Mouse (Mus musculus) heart, embryonic 14.5 days (tissue): ENCODE data around the gene Htr2b. TPM values are rescaled to one million over a fixed set of nuclear protein-coding genes. Genes with fewer than 3 reads are reported as not detected.
A peak's percentile ranks its signal among the peaks of the same experiment; 100 is the strongest.

Experiments used
- ATAC-seq: fragments of 200-750 bp; cut with Nextera tagmentation; 2 replicates; pipeline ENCODE4 v1.8.0; 2017; ENCODE audit warnings: low read depth, moderate TSS enrichment; ENCODE audit not compliant: insufficient number of reproducible peaks, insufficient read depth, low FRiP score
- H3K27ac ChIP-seq, 2 experiments: fragments of 200-500 bp in 1 of 2; fragments of 300-500 bp in 1 of 2; sonication (generic) in 1 of 2; replicated peaks in 1 of 2; 2 replicates each; pipeline ENCODE4 v1.5.1; 2012 to 2014; ENCODE audit warnings: low read depth in 2 of 2, low read length in 2 of 2, control low read depth in 1 of 2, mild to moderate bottlenecking in 1 of 2, mixed read lengths in 1 of 2; ENCODE audit not compliant: control insufficient read depth in 1 of 2, insufficient read depth in 1 of 2
- H3K27me3 ChIP-seq: fragments of 300-500 bp; sonication (generic); 2 replicates; pipeline ENCODE4 v1.6.1; 2014; ENCODE audit warnings: mild to moderate bottlenecking, low read length, control low read depth; ENCODE audit not compliant: control insufficient read depth, insufficient read depth
- H3K36me3 ChIP-seq: fragments of 300-500 bp; sonication (generic); 2 replicates; pipeline ENCODE4 v1.6.1; 2014; ENCODE audit warnings: mild to moderate bottlenecking, control low read depth, low read length, mixed read lengths; ENCODE audit not compliant: control insufficient read depth, insufficient read depth
- H3K4me1 ChIP-seq, 2 experiments: fragments of 200-500 bp in 1 of 2; fragments of 300-500 bp in 1 of 2; sonication (generic) in 1 of 2; 2 replicates each; pipeline ENCODE4 v1.6.1; 2012 to 2014; ENCODE audit warnings: low read length in 2 of 2, control low read depth in 1 of 2, mixed read lengths in 1 of 2; ENCODE audit not compliant: control insufficient read depth in 2 of 2, insufficient read depth in 2 of 2
- H3K4me2 ChIP-seq: fragments of 300-500 bp; sonication (generic); 2 replicates; pipeline ENCODE4 v1.6.1; 2014; ENCODE audit warnings: mild to moderate bottlenecking, low read length
- H3K4me3 ChIP-seq, 2 experiments: fragments of 200-500 bp in 1 of 2; fragments of 300-500 bp in 1 of 2; sonication (generic) in 1 of 2; 2 replicates each; pipeline ENCODE4 v1.5.1; 2012 to 2014; ENCODE audit warnings: low read length in 2 of 2, mild to moderate bottlenecking in 2 of 2, control low read depth in 1 of 2, low read depth in 1 of 2, moderate library complexity in 1 of 2; ENCODE audit not compliant: control insufficient read depth in 1 of 2, insufficient read depth in 1 of 2
- H3K9ac ChIP-seq: fragments of 300-500 bp; sonication (generic); 2 replicates; pipeline ENCODE4 v1.6.1; 2014; ENCODE audit warnings: mild to moderate bottlenecking, low read length
- H3K9me3 ChIP-seq: fragments of 300-500 bp; sonication (generic); 2 replicates; pipeline ENCODE4 v1.6.1; 2016; ENCODE audit warnings: low read length, control low read depth; ENCODE audit not compliant: control insufficient read depth
- WGBS: fragments of 180-500 bp; shearing (Covaris S2); extraction: QIAGEN DNeasy Blood & Tissue Kit; methylation state at CpG from one replicate; pipeline ENCODE4 v1.1.7; 2014; 5-methylcytosine and 5-hydroxymethylcytosine counted together
- polyA plus RNA-seq: library from polyadenylated mRNA; unstranded; fragments of >200 nt; fragmentation: Nextera tagmentation; extraction: Ambion mirVana; gene quantifications from 2 replicates; pipeline ENCODE4 v1.2.1, GENCODE M21; 2014

The Htr2b gene
- polyA plus RNA-seq, 1 experiment from 2014 or later, result 0.39 TPM

GRCm38 (mm10) chr1:86056284-86056683 is 55.5 kb downstream of the Htr2b start:
- Histone ChIP-seq H3K27me3 (no peaks in the 10 kb centered on the region), H3K4me1 (peaks cover 3 to 4% of the 10 kb centered on the region in 2 experiments; a peak in 1 of 4 replicates), H3K9me3 (no peaks in the 10 kb centered on the region), H3K36me3 (no peaks in the 10 kb centered on the region), H3K9ac (no peak overlapping the region), H3K4me2 (no peak overlapping the region), H3K4me3 (no peak overlapping the region), H3K27ac (no peak overlapping the region)
- WGBS, result 82% methylated on average over 4 of the region's 4 CpGs
- ATAC-seq, result no peak

GRCm38 (mm10) chr1:86054943-86055342 is 56.8 kb downstream of the Htr2b start:
- WGBS, result 64% methylated on average over 3 of the region's 3 CpGs
- H3K4me3 ChIP-seq, result no peak overlapping the region
- peaks cover 3 to 4% of the 10 kb centered on the region in 2 experiments; a peak in 1 of 4 replicates for H3K4me1 ChIP-seq
- no peaks in the 10 kb centered on the region for H3K27me3 ChIP-seq
- no peak overlapping the region for H3K27ac ChIP-seq
- no peak for ATAC-seq
- no peak overlapping the region for H3K4me2 ChIP-seq
- H3K9ac ChIP-seq, result no peak overlapping the region
- no peaks in the 10 kb centered on the region for H3K36me3 ChIP-seq
- H3K9me3 ChIP-seq, result no peaks in the 10 kb centered on the region

GRCm38 (mm10) chr1:86053198-86053921 is 58.4 kb downstream of the Htr2b start:
- H3K27ac ChIP-seq, result peak overlapping the region; percentile 36 to 43
- ATAC-seq, result no peak
- peaks cover 3 to 4% of the 10 kb centered on the region in 2 experiments; a peak in 3 of 4 replicates for H3K4me1 ChIP-seq
- H3K9ac ChIP-seq, result no peak overlapping the region
- H3K36me3 ChIP-seq, result no peaks in the 10 kb centered on the region
- H3K27me3 ChIP-seq, result peaks cover 8% of the 10 kb centered on the region
- WGBS, result 67% methylated on average over 12 of the region's 12 CpGs
- no peaks in the 10 kb centered on the region for H3K9me3 ChIP-seq
- H3K4me2 ChIP-seq, result no peak overlapping the region
- H3K4me3 ChIP-seq, result no peak overlapping the region

Other genes with a start within 250 kb of the Htr2b start
- gene Itm2c, start 217.7 kb downstream of the Htr2b start, polyA plus RNA-seq, result 129 and 189 TPM in 2 replicates
- 0.11 and 0.26 TPM in 2 replicates for gene 4933407L21Rik, start 183.5 kb downstream of the Htr2b start, polyA plus RNA-seq
- 0.07 TPM in 1 of 2 replicates, not detected in the other for gene Gpr55, start 151.0 kb downstream of the Htr2b start, polyA plus RNA-seq
- gene Spata3, start 95.2 kb downstream of the Htr2b start, polyA plus RNA-seq, result not detected in 2 replicates
- gene 2810459M11Rik, start 66.1 kb downstream of the Htr2b start, polyA plus RNA-seq, result 0.13 and 0.27 TPM in 2 replicates
- gene Psmd1, start 47.6 kb downstream of the Htr2b start, polyA plus RNA-seq, result 134 and 141 TPM in 2 replicates
- gene Gm21972, start 21.7 kb upstream of the Htr2b start, polyA plus RNA-seq, result not detected in 2 replicates
- 11.9 and 12.3 TPM in 2 replicates for gene Armc9, start 42.8 kb upstream of the Htr2b start, polyA plus RNA-seq
- gene B3gnt7, start 190.9 kb upstream of the Htr2b start, polyA plus RNA-seq, result 2.4 and 3.5 TPM in 2 replicates
- 177 and 193 TPM in 2 replicates for gene Ncl, start 247.4 kb upstream of the Htr2b start, polyA plus RNA-seq